Mouse (Mus musculus): ENCODE results near the gene Pappa2. TPM values are rescaled to one million over a fixed set of nuclear protein-coding genes. Genes with fewer than 3 reads are reported as not detected.

The Pappa2 gene
- polyA plus RNA-seq (2021), result 0.05 TPM

- POLR2A ChIA-PET, result no interaction called here
- ATAC-seq (no peak), DNase-seq (ENCODE audit: low read depth, low spot score) (no peak)
- no peaks in the 10 kb centered on the region for H3K27me3 ChIP-seq
- in situ Hi-C loops (cut with MboI; ENCODE audit: low pct_unique_long_range_greater_than_20kb), result no loop called here
- CTCF ChIA-PET, result no interaction called here
- no peak for TF ChIP-seq CTCF (IDR thresholded peaks at IDR 0.05)
Measured at GRCm38 (mm10) chr1:158980390-158980789, at the start of gene Pappa2. TSS of gene Pappa2 (minus strand) at chr1:158980490.

GRCm38 (mm10) chr1:159029106-159029505 is 48.8 kb upstream of the Pappa2 start:
- CTCF ChIA-PET, result interaction anchor here (1.5 kb wide), 1 partner anchor 16 kb away, joined by 3 read pairs; no protein-coding TSS in a partner anchor
- H3K27me3 ChIP-seq, result peaks cover 4% of the 10 kb centered on the region
- POLR2A ChIA-PET, result no interaction called here
- in situ Hi-C loops (cut with MboI; ENCODE audit: low pct_unique_long_range_greater_than_20kb), result no loop called here
- no peak for TF ChIP-seq CTCF (IDR thresholded peaks at IDR 0.05)
- ATAC-seq (no peak), DNase-seq (ENCODE audit: low read depth, low spot score) (no peak)

- DNase-seq (ENCODE audit: low read depth, low spot score) (no peak), ATAC-seq (no peak)
- peaks cover 2% of the 10 kb centered on the region for H3K27me3 ChIP-seq
- POLR2A ChIA-PET, result no interaction called here
- CTCF ChIA-PET, result interaction anchor here (0.9 kb wide), 1 partner anchor 21 kb away, joined by 4 read pairs; no protein-coding TSS in a partner anchor
- TF ChIP-seq CTCF (IDR thresholded peaks at IDR 0.05), result no peak
- in situ Hi-C loops (cut with MboI; ENCODE audit: low pct_unique_long_range_greater_than_20kb), result no loop called here
Measured at GRCm38 (mm10) chr1:159014940-159015660, 34.8 kb upstream of the Pappa2 start.

GRCm38 (mm10) chr1:158987042-158987441 is 6.8 kb upstream of the Pappa2 start:
- DNase-seq (ENCODE audit: low read depth, low spot score), result no peak
- ChIA-PET POLR2A (no interaction called here), CTCF (no interaction called here)
- ATAC-seq, result no peak
- TF ChIP-seq CTCF (IDR thresholded peaks at IDR 0.05), result no peak
- in situ Hi-C loops (cut with MboI; ENCODE audit: low pct_unique_long_range_greater_than_20kb), result no loop called here
- no peaks in the 10 kb centered on the region for H3K27me3 ChIP-seq

- no peak for TF ChIP-seq CTCF (IDR thresholded peaks at IDR 0.05)
- peaks cover 19% of the 10 kb centered on the region for H3K27me3 ChIP-seq
- ATAC-seq, result no peak
- POLR2A ChIA-PET, result no interaction called here
- CTCF ChIA-PET, result no interaction called here
- DNase-seq (ENCODE audit: low read depth, low spot score), result no peak
- in situ Hi-C loops (cut with MboI; ENCODE audit: low pct_unique_long_range_greater_than_20kb), result no loop called here
Measured at GRCm38 (mm10) chr1:158962340-158962739, 17.9 kb downstream of the Pappa2 start.

- ChIA-PET CTCF (no interaction called here), POLR2A (no interaction called here)
- DNase-seq (ENCODE audit: low read depth, low spot score) (no peak), ATAC-seq (no peak)
- H3K27me3 ChIP-seq, result peaks cover 19% of the 10 kb centered on the region
- TF ChIP-seq CTCF (IDR thresholded peaks at IDR 0.05), result no peak
- in situ Hi-C loops (cut with MboI; ENCODE audit: low pct_unique_long_range_greater_than_20kb), result no loop called here
Measured at GRCm38 (mm10) chr1:158960984-158961383, 19.3 kb downstream of the Pappa2 start.

- ATAC-seq (no peak), DNase-seq (ENCODE audit: low read depth, low spot score) (no peak)
- H3K27me3 ChIP-seq, result peaks cover 19% of the 10 kb centered on the region
- ChIA-PET CTCF (no interaction called here), POLR2A (no interaction called here)
- in situ Hi-C loops (cut with MboI; ENCODE audit: low pct_unique_long_range_greater_than_20kb), result no loop called here
- no peak for TF ChIP-seq CTCF (IDR thresholded peaks at IDR 0.05)
Measured at GRCm38 (mm10) chr1:158960549-158960948, 19.7 kb downstream of the Pappa2 start.

- H3K27me3 ChIP-seq, result peaks cover 8% of the 10 kb centered on the region
- ChIA-PET CTCF (interaction anchor here (0.8 kb wide), 1 partner anchor 16 kb away, joined by 3 read pairs; no protein-coding TSS in a partner anchor), POLR2A (no interaction called here)
- no peak for TF ChIP-seq CTCF (IDR thresholded peaks at IDR 0.05)
- in situ Hi-C loops (cut with MboI; ENCODE audit: low pct_unique_long_range_greater_than_20kb), result no loop called here
- DNase-seq (ENCODE audit: low read depth, low spot score) (no peak), ATAC-seq (no peak)
Measured at GRCm38 (mm10) chr1:158956361-158956760, 23.9 kb downstream of the Pappa2 start.

GRCm38 (mm10) chr1:158954785-158955184 is 25.5 kb downstream of the Pappa2 start:
- CTCF ChIA-PET, result interaction anchor here (0.8 to 1.9 kb wide), 2 partner anchors 127 to 242 kb away, joined by 3 to 4 read pairs; no protein-coding TSS in a partner anchor
- POLR2A ChIA-PET, result no interaction called here
- in situ Hi-C loops (cut with MboI; ENCODE audit: low pct_unique_long_range_greater_than_20kb), result loop anchor here (5.0 kb wide), 4 partner anchors 107 to 282 kb away; no protein-coding TSS in a partner anchor
- peaks cover 8% of the 10 kb centered on the region for H3K27me3 ChIP-seq
- ATAC-seq (no peak), DNase-seq (ENCODE audit: low read depth, low spot score) (no peak)
- no peak for TF ChIP-seq CTCF (IDR thresholded peaks at IDR 0.05)

GRCm38 (mm10) chr1:158953479-158954207 is 26.6 kb downstream of the Pappa2 start:
- ChIA-PET CTCF (interaction anchor here (0.7 to 5.4 kb wide), 18 partner anchors 10 to 316 kb away, joined by 3 to 38 read pairs (median 4); no protein-coding TSS in a partner anchor), POLR2A (no interaction called here)
- peak; percentile 43 for DNase-seq (ENCODE audit: low read depth, low spot score)
- peak; percentile 90 for TF ChIP-seq CTCF (IDR thresholded peaks at IDR 0.05)
- peaks cover 4% of the 10 kb centered on the region for H3K27me3 ChIP-seq
- ATAC-seq, result peak; percentile 73
- in situ Hi-C loops (cut with MboI; ENCODE audit: low pct_unique_long_range_greater_than_20kb), result loop anchor here (5.0 kb wide), 4 partner anchors 106 to 281 kb away; no protein-coding TSS in a partner anchor

GRCm38 (mm10) chr1:158949041-158949440 is 31.2 kb downstream of the Pappa2 start:
- no peak for ATAC-seq
- ChIA-PET POLR2A (no interaction called here), CTCF (interaction anchor here (1.3 to 5.4 kb wide), 3 partner anchors 232 to 279 kb away, joined by 3 to 26 read pairs (median 6); no protein-coding TSS in a partner anchor)
- in situ Hi-C loops (cut with MboI; ENCODE audit: low pct_unique_long_range_greater_than_20kb), result no loop called here
- no peaks in the 10 kb centered on the region for H3K27me3 ChIP-seq
- DNase-seq (ENCODE audit: low read depth, low spot score), result no peak
- TF ChIP-seq CTCF (IDR thresholded peaks at IDR 0.05), result no peak

Measured in Patski (cell line).